Mouse (Mus musculus) ES-Bruce4 (cell line): Measurements from ENCODE around the gene Plod1. TPM values are rescaled to one million over a fixed set of nuclear protein-coding genes. Genes with fewer than 3 reads are reported as not detected.
A peak's percentile ranks its signal among the peaks of the same experiment; 100 is the strongest.

Source experiments
- H3K27ac ChIP-seq: 2 replicates; pipeline ENCODE4 v1.5.1; 2012; ENCODE audit warnings: low read length, inconsistent platforms; ENCODE audit not compliant: insufficient read depth
- H3K27me3 ChIP-seq: 2 replicates; pipeline ENCODE4 v1.6.1; 2012; ENCODE audit warnings: mild to moderate bottlenecking, low read length, inconsistent platforms; ENCODE audit not compliant: control insufficient read depth, poor library complexity, insufficient read depth, severe bottlenecking
- H3K36me3 ChIP-seq: 2 replicates; pipeline ENCODE4 v1.6.1; 2012; ENCODE audit warnings: inconsistent platforms, mild to moderate bottlenecking, low read length, moderate library complexity; ENCODE audit not compliant: control insufficient read depth, poor library complexity, insufficient read depth, severe bottlenecking
- H3K4me1 ChIP-seq: one replicate; pipeline ENCODE4 v1.8.1; 2011; ENCODE audit warnings: low read length; ENCODE audit not compliant: control insufficient read depth, insufficient read depth
- H3K4me3 ChIP-seq: 2 replicates; pipeline ENCODE4 v1.5.1; 2011; ENCODE audit warnings: low read depth, mild to moderate bottlenecking, low read length
- H3K9ac ChIP-seq: 2 replicates; pipeline ENCODE4 v1.6.1; 2012; ENCODE audit warnings: low read depth, mild to moderate bottlenecking, inconsistent platforms; ENCODE audit not compliant: poor library complexity, severe bottlenecking
- H3K9me3 ChIP-seq: replicated peaks from 2 replicates; pipeline ENCODE4 v1.6.1; 2012; ENCODE audit warnings: mild to moderate bottlenecking, low read length, inconsistent platforms; ENCODE audit not compliant: control insufficient read depth, poor library complexity, insufficient read depth, severe bottlenecking
- CTCF ChIP-seq: IDR thresholded peaks from one replicate; pipeline ENCODE4 v1.8.1; 2011; ENCODE audit warnings: low read depth, low read length
- EP300 ChIP-seq: IDR thresholded peaks from 2 replicates; pipeline ENCODE4 v1.6.1; 2011; ENCODE audit warnings: low read depth, low read length; ENCODE audit not compliant: insufficient read depth
- POLR2A ChIP-seq: IDR thresholded peaks from one replicate; pipeline ENCODE4 v1.8.1; 2011; ENCODE audit warnings: low read length; ENCODE audit not compliant: insufficient read depth
- polyA plus RNA-seq: library from polyadenylated mRNA; stranded (reverse); fragments of >200 nt; gene quantifications from 2 replicates; pipeline ENCODE4 v1.2.4, GENCODE M21; 2011; ENCODE audit warnings: low read depth; ENCODE audit not compliant: missing spikeins, insufficient read depth, insufficient read length

Gene Plod1
- polyA plus RNA-seq: 21.7 and 26.3 TPM in 2 replicates

- Histone ChIP-seq H3K4me1 (peaks cover 9% of the 10 kb centered on the region), H3K9me3 (no peaks in the 10 kb centered on the region), H3K9ac (peak within 1 kb of the TSS; percentile 76), H3K4me3 (peak within 1 kb of the TSS; percentile 92), H3K36me3 (no peaks in the 10 kb centered on the region), H3K27ac (peak within 1 kb of the TSS; percentile 55), H3K27me3 (no peaks in the 10 kb centered on the region)
- TF ChIP-seq POLR2A: peak; percentile 79
- TF ChIP-seq EP300: no peak
- peak; percentile 16 for TF ChIP-seq CTCF
These were observed at the start of gene Plod1 for GRCm38 (mm10) chr4:147936331-147936954. Gene Plod1, minus strand, starts transcription at chr4:147936767.

DNA sequence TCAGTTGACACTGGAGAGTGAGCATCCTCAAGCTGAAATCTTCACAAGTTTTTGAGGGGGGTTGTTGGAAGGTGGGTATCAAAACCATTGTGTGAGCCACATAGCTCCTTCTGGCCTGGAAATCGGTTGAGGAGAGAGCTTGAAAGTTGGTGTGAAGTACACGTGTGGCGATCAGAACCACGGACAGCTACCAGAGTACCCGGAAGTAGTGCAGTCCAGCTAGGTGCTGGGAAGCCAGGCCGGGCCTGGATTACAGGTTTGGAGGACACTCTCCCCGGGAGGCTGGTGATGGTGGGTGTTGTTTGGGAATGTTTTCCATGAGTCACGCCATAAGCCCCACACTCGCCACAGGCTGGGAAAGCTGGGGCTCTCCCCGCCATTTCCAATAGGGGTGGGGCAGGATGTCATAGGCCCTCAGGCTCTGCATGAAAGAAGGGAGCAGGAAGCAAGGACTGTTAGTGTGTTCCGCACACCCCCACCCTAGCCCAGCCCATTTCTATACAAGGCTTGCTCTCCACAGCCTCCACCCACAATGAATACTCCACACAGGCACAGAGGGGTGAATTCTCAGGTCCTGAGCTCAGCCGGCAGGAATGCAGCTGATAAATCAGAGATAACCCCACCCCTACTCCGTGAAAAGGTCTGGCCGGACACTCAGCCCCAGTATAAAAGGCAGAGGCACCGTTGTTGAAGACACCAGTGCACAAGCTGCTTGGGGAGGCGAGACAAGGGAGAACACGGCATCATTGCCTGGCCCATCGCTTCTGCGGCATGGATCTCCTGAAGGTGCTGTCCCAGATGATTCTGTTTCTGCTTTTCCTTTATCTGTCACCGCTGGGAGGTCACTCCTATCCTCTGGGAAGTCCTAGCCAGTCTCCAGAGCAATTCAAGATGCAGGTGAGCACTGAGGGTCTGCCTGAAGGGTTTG, 48.9 kb upstream of the Plod1 start, which contains the start of gene Nppb:
TSS of gene Nppb (plus strand) at position 584 of the 928 bp plus-strand sequence.
- Histone ChIP-seq H3K27ac (no peak within 1 kb of the TSS), H3K27me3 (no peaks in the 10 kb centered on the region), H3K36me3 (no peaks in the 10 kb centered on the region), H3K9me3 (no peaks in the 10 kb centered on the region), H3K9ac (no peak within 1 kb of the TSS), H3K4me3 (peak within 1 kb of the TSS; percentile 7; the same call in 1 of the 2 replicates), H3K4me1 (no peaks in the 10 kb centered on the region)
- TF ChIP-seq EP300 (peak; percentile 64; the same call in 1 of the 2 replicates), POLR2A (no peak), CTCF (no peak)

GRCm38 (mm10) chr4:147979441-147979860, 42.9 kb upstream of the Plod1 start:
- H3K36me3 ChIP-seq: no peaks in the 10 kb centered on the region
- H3K9me3 ChIP-seq: no peaks in the 10 kb centered on the region
- H3K4me3 ChIP-seq: no peak overlapping the region
- H3K4me1 ChIP-seq: no peaks in the 10 kb centered on the region
- no peak overlapping the region for H3K9ac ChIP-seq
- H3K27ac ChIP-seq: no peak overlapping the region
- H3K27me3 ChIP-seq: no peaks in the 10 kb centered on the region
- no peak for TF ChIP-seq EP300
- no peak for TF ChIP-seq CTCF
- no peak for TF ChIP-seq POLR2A

GRCm38 (mm10) chr4:147978391-147978790, 41.8 kb upstream of the Plod1 start:
- H3K9me3 ChIP-seq: no peaks in the 10 kb centered on the region
- H3K9ac ChIP-seq: no peak overlapping the region
- TF ChIP-seq CTCF (no peak), POLR2A (no peak), EP300 (no peak)
- H3K4me3 ChIP-seq: no peak overlapping the region
- no peak overlapping the region for H3K27ac ChIP-seq
- no peaks in the 10 kb centered on the region for H3K4me1 ChIP-seq
- H3K27me3 ChIP-seq: no peaks in the 10 kb centered on the region
- no peaks in the 10 kb centered on the region for H3K36me3 ChIP-seq

- H3K9me3 ChIP-seq: no peaks in the 10 kb centered on the region
- no peak overlapping the region for H3K4me3 ChIP-seq
- H3K36me3 ChIP-seq: no peaks in the 10 kb centered on the region
- H3K27ac ChIP-seq: no peak overlapping the region
- TF ChIP-seq EP300 (no peak), POLR2A (no peak)
- no peaks in the 10 kb centered on the region for H3K27me3 ChIP-seq
- no peaks in the 10 kb centered on the region for H3K4me1 ChIP-seq
- no peak overlapping the region for H3K9ac ChIP-seq
These were observed 41.2 kb upstream of the Plod1 start for GRCm38 (mm10) chr4:147977726-147978125.

- no peak overlapping the region for H3K9ac ChIP-seq
- no peak overlapping the region for H3K27ac ChIP-seq
- H3K27me3 ChIP-seq: no peaks in the 10 kb centered on the region
- H3K4me3 ChIP-seq: no peak overlapping the region
- TF ChIP-seq EP300 (no peak), POLR2A (no peak), CTCF (no peak)
- no peaks in the 10 kb centered on the region for H3K4me1 ChIP-seq
- no peaks in the 10 kb centered on the region for H3K36me3 ChIP-seq
- no peaks in the 10 kb centered on the region for H3K9me3 ChIP-seq
These were observed 39.7 kb upstream of the Plod1 start for GRCm38 (mm10) chr4:147976237-147976636.
